Mouse (Mus musculus): ENCODE results near the gene Ppm1n. TPM values are rescaled to one million over a fixed set of nuclear protein-coding genes. Genes with fewer than 3 reads are reported as not detected.

The Ppm1n gene
- polyA plus RNA-seq, 1 experiment from 2014 or later: 0.80 TPM

Other genes with a start within 250 kb of the Ppm1n start
- not detected in 2 replicates for gene Rsph6a, start 225.4 kb downstream of the Ppm1n start, polyA plus RNA-seq (2015; fragmentation: Nextera tagmentation; extraction: Ambion mirVana)
- gene Dmwd, start 203.8 kb downstream of the Ppm1n start, polyA plus RNA-seq (2015; fragmentation: Nextera tagmentation; extraction: Ambion mirVana): 20.6 and 22.6 TPM in 2 replicates
- 8.3 and 9.4 TPM in 2 replicates for gene Dmpk, start 196.2 kb downstream of the Ppm1n start, polyA plus RNA-seq (2015; fragmentation: Nextera tagmentation; extraction: Ambion mirVana)
- 3.5 and 4.1 TPM in 2 replicates for gene Six5, start 185.5 kb downstream of the Ppm1n start, polyA plus RNA-seq (2015; fragmentation: Nextera tagmentation; extraction: Ambion mirVana)
- 1.2 and 1.4 TPM in 2 replicates for gene Gm4969, start 161.7 kb downstream of the Ppm1n start, polyA plus RNA-seq (2015; fragmentation: Nextera tagmentation; extraction: Ambion mirVana)
- 19.1 and 22.2 TPM in 2 replicates for gene Fbxo46, start 160.2 kb downstream of the Ppm1n start, polyA plus RNA-seq (2015; fragmentation: Nextera tagmentation; extraction: Ambion mirVana)
- 16.5 and 17.7 TPM in 2 replicates for gene Qpctl, start 130.8 kb downstream of the Ppm1n start, polyA plus RNA-seq (2015; fragmentation: Nextera tagmentation; extraction: Ambion mirVana)
- gene Snrpd2, start 130.3 kb downstream of the Ppm1n start, polyA plus RNA-seq (2015; fragmentation: Nextera tagmentation; extraction: Ambion mirVana): 159 and 164 TPM in 2 replicates
- gene Gipr, start 113.9 kb downstream of the Ppm1n start, polyA plus RNA-seq (2015; fragmentation: Nextera tagmentation; extraction: Ambion mirVana): 5.2 and 6.6 TPM in 2 replicates
- gene Eml2, start 103.6 kb downstream of the Ppm1n start, polyA plus RNA-seq (2015; fragmentation: Nextera tagmentation; extraction: Ambion mirVana): 6.4 and 7.0 TPM in 2 replicates
- 1.2 and 1.3 TPM in 2 replicates for gene Gpr4, start 67.5 kb downstream of the Ppm1n start, polyA plus RNA-seq (2015; fragmentation: Nextera tagmentation; extraction: Ambion mirVana)
- 42.1 and 47.5 TPM in 2 replicates for gene Opa3, start 51.7 kb downstream of the Ppm1n start, polyA plus RNA-seq (2015; fragmentation: Nextera tagmentation; extraction: Ambion mirVana)
- gene Vasp, start 8.2 kb downstream of the Ppm1n start, polyA plus RNA-seq (2015; fragmentation: Nextera tagmentation; extraction: Ambion mirVana): 31.0 and 32.7 TPM in 2 replicates
- gene Rtn2, start 2.6 kb upstream of the Ppm1n start, polyA plus RNA-seq (2015; fragmentation: Nextera tagmentation; extraction: Ambion mirVana): 87.9 and 92.4 TPM in 2 replicates
- gene Fosb, start 30.0 kb upstream of the Ppm1n start, polyA plus RNA-seq (2015; fragmentation: Nextera tagmentation; extraction: Ambion mirVana): 0.06 TPM in 1 of 2 replicates, not detected in the other
- gene Ercc1, start 64.7 kb upstream of the Ppm1n start, polyA plus RNA-seq (2015; fragmentation: Nextera tagmentation; extraction: Ambion mirVana): 88.0 and 96.4 TPM in 2 replicates
- 21.4 and 23.2 TPM in 2 replicates for gene Cd3eap, start 79.4 kb upstream of the Ppm1n start, polyA plus RNA-seq (2015; fragmentation: Nextera tagmentation; extraction: Ambion mirVana)
- 3.6 and 4.1 TPM in 2 replicates for gene Ppp1r13l, start 79.7 kb upstream of the Ppm1n start, polyA plus RNA-seq (2015; fragmentation: Nextera tagmentation; extraction: Ambion mirVana)
- 20.4 and 24.9 TPM in 2 replicates for gene Ercc2, start 101.9 kb upstream of the Ppm1n start, polyA plus RNA-seq (2015; fragmentation: Nextera tagmentation; extraction: Ambion mirVana)
- 1.5 and 2.6 TPM in 2 replicates for gene Klc3, start 124.0 kb upstream of the Ppm1n start, polyA plus RNA-seq (2015; fragmentation: Nextera tagmentation; extraction: Ambion mirVana)
- not detected in 2 replicates for gene Ckm, start 124.7 kb upstream of the Ppm1n start, polyA plus RNA-seq (2015; fragmentation: Nextera tagmentation; extraction: Ambion mirVana)
- gene Mark4, start 178.8 kb upstream of the Ppm1n start, polyA plus RNA-seq (2015; fragmentation: Nextera tagmentation; extraction: Ambion mirVana): 11.7 and 12.2 TPM in 2 replicates
- gene Exoc3l2, start 183.3 kb upstream of the Ppm1n start, polyA plus RNA-seq (2015; fragmentation: Nextera tagmentation; extraction: Ambion mirVana): 0.13 and 0.29 TPM in 2 replicates
- gene Bloc1s3, start 228.3 kb upstream of the Ppm1n start, polyA plus RNA-seq (2015; fragmentation: Nextera tagmentation; extraction: Ambion mirVana): 3.3 and 3.4 TPM in 2 replicates
- 39.3 and 40.6 TPM in 2 replicates for gene Trappc6a, start 228.3 kb upstream of the Ppm1n start, polyA plus RNA-seq (2015; fragmentation: Nextera tagmentation; extraction: Ambion mirVana)
- gene Nkpd1, start 237.8 kb upstream of the Ppm1n start, polyA plus RNA-seq (2015; fragmentation: Nextera tagmentation; extraction: Ambion mirVana): 0.15 and 0.21 TPM in 2 replicates

Data from forebrain, embryonic 13.5 days (tissue).